Mouse (Mus musculus) thymus, postnatal 0 days (tissue): ENCODE measurements around the gene 1700020L24Rik. TPM values are rescaled to one million over a fixed set of nuclear protein-coding genes. Genes with fewer than 3 reads are reported as not detected.

Experiments used
- DNase-seq: peaks from one replicate; pipeline ENCODE4 v3.0.0-alpha.2; 2015; ENCODE audit warnings: low spot score
- polyA plus RNA-seq: library from polyadenylated mRNA; unstranded; fragments of >200 nt; fragmentation: Nextera tagmentation; extraction: Ambion mirVana; gene quantifications from 2 replicates; pipeline ENCODE4 v1.2.1, GENCODE M21; 2015

Gene 1700020L24Rik
- polyA plus RNA-seq = 2.2 and 2.7 TPM in 2 replicates

DNA sequence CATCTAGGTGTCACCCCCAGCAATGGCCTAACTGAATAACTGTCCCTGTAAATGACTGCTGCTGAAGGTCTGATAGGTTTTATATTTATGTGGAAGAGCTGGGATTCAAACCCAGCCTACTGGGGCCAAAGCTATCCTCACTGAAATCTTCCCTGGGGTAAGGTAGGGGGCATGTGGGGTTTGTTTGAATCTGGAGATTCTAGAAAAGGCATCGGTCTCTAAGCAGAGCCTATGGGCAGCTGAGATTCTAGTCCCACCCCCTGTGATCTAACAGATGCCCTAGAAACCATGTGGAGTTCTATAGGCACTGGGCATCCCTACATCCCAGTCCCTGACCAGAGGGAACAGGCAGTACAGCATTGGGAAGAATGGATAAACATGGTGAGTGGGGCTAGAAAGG lies at the start of gene 1700020L24Rik:
Gene 1700020L24Rik, plus strand, starts transcription at position 301 of the 400 bp plus-strand sequence.
- no peak for DNase-seq

DNA sequence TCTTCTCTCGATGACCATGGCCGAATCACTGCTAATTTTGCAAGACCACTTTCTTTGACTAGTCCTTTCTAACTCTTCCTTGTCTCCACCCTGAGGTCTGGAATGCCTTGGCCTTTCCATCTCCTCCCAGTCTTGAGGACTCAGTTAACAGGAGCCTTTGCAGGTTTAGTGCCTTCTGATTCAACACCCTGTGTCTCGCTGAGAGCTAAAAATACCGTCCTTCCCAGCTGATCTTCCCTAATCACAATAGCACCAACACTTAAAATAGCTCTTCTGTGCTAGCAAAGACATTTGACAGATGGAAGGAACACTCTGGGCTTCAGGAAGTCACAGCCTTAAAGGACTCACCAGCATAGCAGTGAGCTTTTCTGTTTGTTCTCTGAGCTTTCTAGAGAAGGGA lies 44.4 kb upstream of the 1700020L24Rik start:
- DNase-seq = no peak

DNA sequence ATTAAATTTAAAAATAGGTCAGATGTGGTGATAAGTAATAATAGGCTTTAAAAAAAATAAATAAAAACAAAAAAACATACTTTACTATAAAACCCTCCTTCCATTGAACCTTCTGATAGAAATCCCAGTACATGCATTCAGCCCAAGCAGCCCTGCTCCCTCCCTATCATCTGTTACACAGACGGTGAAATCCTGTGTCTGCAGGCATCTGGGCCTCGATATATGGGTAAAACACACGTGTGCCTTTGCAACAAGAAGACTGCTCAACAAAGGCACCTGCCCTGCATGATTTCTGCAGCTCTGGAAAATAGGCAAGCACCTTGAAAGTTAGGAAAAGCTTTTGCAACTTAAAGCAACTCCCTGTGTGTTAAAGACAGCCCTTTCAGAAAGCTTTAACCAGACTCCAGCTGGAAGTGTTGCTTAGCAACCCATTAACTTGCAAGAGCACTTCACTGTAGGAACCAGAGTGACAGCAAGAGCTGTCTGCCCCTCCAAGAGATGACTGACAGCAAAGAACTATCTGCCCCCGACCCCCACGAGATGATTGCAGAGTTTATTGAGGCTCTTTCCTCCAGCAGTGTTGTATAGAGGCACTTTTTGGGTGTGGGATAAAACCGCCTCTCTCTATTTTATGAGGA lies 42.6 kb upstream of the 1700020L24Rik start:
- no peak for DNase-seq

DNA sequence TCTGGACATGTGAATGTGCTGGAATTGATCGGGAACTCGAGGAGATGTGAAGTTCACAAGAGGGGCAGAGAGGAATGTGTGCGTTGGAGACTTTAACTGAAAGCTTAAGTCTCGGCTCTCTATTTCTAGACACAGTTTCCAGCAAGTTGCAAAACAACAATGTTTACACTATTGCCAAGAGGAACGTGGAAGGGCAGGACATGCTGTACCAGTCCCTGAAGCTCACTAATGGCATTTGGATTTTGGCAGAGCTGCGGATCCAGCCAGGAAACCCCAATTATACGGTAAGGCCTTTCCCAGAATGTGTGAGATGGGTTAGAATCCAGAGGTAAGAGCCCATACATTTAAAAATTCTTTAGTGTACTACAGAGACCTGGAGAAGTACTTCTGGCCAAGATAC lies 39.9 kb upstream of the 1700020L24Rik start:
- DNase-seq = no peak

DNA sequence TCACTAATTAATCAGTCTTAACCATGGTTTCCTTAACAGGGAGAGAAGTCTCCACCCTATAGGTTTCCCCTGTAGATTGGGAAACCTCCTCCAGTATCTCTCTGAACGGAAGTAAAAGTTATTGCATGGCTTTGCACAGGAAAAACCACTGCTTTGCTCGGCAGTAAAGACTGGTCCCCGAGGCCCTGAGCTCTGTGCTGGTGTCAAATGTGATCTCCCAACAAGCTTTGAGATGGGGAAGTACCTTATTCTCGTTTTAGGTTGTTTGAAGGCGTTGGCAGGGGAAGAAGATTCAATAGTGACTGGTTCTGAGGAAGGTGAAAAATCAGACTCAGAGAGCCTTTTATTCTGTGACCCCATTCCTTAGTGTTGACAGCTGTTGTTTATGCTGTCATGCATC lies 38.8 kb upstream of the 1700020L24Rik start:
- no peak for DNase-seq

DNA sequence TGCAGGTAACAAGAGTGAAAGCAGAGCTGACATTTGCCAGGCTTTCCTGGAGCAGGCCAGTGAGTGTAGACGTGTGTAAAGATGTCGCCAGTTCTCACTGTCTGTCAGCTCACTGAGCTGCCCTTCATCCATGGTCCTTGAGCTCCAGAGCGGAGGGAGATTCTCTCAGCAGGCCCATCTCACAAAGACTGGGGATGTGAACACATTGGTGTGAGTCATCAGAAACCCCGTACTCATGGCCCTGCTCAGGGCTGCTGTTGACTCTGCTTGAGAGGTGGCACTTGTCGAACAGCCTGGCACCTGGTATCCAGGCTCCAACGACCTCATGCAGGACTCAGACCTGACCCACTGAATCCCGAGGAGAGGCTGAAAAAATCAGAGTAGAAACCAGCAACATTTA lies 33.7 kb upstream of the 1700020L24Rik start:
- DNase-seq = no peak

DNA sequence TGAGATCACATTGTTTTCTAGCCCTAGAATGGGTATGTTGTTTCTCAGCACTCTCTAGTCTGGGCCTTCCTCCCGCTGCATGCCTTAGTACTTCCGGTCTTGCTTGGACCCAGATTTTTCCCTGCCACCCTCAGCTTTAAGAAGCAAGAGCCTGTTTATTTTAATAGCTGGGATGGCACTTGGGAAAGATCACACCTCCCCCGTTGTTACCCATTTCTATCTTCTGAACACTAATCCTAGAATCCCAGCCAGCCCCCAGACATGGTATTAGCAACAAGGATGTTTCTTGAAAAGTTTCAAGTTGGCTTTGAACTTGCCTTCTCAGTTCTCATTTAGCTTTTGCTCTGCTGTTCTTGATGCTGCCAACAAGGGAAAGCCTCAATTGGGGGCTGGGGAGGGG lies 31.1 kb upstream of the 1700020L24Rik start:
- no peak for DNase-seq

DNA sequence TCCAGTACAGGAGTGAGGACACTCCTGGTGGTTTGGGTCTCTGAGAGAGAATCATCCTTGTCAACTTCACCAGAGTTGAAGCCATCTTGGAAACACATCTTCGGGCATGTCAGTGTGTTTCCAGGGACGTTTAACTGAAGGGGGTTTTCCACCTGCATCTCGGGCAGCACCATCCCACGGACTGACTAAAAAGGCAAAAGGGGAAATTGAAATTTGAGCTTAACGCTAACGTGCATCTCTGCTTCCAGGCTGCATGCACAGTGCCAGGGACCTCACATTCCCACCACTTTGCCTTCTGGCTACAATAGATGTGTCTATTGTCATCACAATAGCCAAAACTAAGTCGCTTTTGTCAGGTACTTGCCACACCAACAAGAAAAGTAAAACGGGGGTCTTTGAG lies 29.2 kb upstream of the 1700020L24Rik start:
- DNase-seq = no peak

DNA sequence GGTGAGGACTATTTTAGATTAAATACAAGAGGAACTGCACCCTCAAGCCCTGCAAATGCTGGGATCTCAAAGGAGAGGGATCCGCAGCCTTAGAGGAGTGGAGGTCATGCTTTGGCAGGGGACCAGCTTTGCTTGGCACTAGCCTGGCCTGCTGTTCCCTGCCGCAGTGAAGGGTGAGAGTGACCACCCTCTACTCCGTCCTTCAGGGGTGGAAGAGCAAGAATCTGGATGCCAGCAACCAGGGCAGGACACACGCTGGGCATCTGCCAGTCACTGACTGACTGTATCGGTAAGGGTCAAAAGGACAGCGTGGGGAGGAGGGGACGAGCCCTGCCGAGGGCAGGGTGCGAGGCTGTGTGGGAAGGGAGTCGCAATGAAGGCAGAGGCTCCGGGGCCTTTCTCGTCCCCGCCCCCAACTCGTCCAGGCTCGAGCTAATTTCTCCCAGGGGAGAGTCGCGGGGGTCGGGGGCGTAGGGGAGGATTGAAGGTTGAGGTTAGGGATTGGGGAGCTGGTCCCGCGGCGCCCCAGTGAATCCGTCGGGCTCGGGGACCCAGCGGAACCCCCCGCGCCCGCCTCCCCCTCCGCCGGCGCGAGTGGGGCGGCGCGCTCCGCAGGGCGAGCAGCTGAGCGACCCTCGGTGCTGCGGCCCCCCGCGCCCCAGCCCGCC lies 28.3 kb upstream of the 1700020L24Rik start, which contains the start of gene Rasl10b:
Gene Rasl10b, plus strand, starts transcription at position 51 of the 668 bp plus-strand sequence.
- no peak for DNase-seq

DNA sequence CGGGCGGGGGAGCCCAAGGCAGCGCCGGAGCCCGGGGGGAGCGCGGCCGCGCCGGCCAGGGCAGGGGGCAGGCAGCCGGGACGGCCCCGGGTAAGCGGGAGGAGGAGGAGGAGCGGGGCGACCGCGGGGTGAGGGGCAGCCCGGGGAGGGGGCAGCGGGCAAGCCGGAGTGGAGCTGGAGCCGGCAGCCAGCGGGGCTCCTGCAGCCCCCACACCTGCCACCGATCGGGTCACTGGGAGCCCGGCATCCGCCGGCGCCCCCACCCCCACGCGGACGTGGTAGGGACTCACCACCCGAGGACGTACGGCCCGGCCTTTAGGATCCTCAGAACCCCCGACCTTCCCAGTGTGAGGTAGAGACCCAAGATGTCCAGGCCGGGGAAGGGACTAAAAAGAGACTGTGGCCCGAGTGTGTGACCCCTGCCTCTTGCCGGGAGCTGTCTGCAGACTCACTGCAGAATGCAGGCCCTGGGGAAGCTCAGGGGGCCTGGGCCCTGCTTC lies 27.6 kb upstream of the 1700020L24Rik start:
- no peak for DNase-seq

DNA sequence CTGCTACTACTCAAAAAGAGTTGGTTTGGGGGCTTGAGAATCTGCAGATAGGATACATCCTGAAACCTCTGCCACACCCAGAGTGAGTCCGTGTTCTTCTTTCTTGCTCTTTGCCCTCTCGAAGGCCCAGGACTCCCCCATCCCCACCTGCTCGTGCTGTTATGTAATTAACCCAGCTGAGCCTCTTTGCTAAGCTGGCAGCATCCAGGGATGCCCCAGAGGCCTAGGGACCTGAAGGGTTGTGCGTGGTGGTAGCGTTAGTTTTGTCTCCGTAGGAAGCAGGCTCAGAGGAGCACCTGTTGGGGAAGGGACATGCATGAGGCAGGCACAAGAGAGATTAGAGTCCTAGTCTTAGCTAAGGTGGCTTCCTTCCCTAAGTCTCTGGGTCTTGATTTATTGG lies 27.0 kb upstream of the 1700020L24Rik start:
- DNase-seq = no peak

DNA sequence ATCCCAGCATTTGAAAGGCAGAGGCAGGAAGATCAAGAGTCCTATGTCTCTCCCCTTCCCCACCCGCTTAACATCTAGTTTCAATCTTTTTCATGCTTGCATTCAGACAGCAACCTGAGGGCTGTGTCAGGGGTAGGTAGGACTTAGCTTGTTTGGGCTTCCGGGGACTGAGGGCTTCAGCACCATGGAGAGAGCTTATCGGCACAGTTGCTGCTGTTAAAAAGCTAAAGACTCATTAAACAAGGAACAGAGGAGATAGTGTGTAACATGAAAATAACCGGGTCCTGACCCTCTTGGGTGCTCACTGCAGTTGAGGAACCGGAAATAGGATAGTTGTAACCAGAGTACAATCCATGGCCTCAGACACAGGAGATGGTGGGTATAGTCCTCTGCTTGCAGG lies 20.4 kb upstream of the 1700020L24Rik start:
- peak; percentile 76 for DNase-seq

DNA sequence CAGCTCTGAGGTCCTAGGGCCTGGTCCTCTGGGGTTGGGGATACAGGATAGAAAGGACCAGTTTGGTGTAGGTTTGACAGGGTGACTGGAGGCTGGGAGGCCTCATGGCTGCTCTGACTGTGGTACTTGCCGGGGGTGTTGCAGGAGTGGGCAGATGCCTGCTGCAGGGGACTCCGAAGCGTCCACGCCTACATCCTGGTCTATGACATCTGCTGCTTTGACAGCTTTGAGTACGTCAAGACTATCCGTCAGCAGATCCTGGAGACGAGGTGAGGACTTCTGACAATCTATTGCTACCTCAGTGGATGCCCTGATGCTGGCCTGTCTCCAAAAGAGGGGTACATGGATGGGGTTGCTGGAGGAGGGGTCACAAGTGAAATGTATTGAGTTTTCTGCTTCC lies 19.8 kb upstream of the 1700020L24Rik start:
- DNase-seq = no peak

DNA sequence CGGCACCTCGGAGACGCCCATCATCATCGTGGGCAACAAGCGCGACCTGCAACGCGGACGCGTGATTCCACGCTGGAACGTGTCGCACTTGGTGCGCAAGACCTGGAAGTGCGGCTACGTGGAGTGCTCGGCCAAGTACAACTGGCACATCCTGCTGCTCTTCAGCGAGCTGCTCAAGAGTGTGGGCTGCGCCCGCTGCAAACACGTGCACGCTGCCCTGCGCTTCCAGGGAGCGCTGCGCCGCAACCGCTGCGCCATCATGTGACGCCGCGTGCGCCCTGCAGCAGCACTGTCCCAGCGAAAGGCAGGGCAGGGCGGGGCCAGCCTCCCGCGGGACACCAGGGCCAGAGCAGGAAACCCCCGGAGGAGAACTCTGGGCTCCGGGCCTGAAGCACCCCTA lies 18.9 kb upstream of the 1700020L24Rik start:
- peak; percentile 18 for DNase-seq

DNA sequence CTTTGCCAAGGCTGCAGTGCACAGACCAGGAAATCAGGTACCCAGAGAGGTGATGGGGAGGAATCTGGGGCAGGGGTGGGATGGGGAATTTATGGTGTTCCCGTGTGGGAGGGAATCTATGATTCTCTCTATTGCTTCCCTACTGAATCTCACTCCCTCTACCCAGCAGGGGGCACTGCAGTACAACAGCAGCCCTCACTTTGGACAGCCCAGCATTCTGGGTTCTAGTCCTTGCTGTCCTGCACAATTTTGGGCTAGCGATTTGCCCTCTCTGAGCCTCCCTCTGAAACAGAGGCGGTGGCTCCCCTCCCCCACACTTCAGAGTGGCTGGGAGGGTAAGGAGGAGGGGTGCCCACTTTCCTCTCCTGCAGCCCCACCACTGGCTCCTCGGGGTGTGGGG lies 17.1 kb upstream of the 1700020L24Rik start:
- DNase-seq = no peak

DNA sequence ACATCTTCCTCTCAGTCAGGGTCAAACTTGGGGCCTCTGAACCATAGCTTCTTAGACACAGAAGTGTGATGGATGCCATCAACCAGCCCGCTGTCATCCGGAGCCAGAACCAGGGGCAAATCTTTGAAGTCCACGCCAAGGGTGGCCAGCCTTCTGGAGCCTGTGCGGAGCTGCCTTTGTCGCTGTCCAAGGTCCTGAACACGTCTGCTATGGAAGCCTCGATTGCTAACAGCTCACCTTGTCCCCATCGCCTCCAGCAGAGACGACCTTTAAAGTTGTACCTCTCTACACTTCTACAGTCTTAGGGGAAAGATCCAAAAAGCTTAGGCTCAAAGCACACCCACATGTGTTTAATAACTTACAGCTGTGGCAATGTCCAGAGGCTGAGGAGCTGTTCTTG lies 16.2 kb upstream of the 1700020L24Rik start:
- DNase-seq = peak; percentile 75

DNA sequence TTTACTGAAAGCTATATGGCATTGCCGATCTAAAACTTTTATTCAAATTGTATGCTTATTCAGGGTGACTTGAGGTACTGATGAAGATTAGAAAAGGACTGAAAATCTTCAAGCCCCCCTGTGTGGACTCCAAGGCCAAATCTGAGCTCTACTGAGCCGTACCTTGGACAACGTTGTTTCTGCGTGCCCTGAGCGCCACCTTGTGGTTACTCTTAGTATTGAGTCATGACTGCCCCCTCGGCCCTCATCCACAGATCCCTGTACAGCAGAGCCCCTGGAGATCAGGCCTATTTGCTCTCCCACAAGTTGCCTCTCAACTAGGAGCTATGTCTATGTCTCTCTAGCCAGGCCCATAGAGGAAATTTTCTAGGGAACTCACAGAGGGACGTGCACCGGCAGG lies 12.8 kb upstream of the 1700020L24Rik start:
- DNase-seq = peak; percentile 59

DNA sequence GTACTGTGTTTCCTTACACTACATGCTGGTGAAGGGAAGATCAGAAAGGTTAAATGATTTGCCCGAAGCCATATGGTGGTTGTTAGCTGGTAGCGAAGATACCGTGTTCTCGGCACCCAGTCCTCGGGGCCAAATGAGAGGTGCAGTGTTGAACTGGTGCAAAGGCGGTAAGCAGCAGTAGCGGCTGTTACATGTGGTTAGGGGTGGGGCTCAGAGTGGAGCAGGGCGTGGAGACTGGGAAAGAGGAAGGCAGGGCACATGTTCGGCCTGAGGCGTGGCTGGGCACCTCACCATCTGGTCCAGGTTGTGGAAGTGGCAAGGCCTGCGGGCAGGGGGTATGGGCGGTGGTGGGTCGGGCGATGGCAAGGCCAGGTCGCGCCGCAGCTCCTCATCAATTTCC lies 10.5 kb upstream of the 1700020L24Rik start:
- DNase-seq = peak; percentile 35

DNA sequence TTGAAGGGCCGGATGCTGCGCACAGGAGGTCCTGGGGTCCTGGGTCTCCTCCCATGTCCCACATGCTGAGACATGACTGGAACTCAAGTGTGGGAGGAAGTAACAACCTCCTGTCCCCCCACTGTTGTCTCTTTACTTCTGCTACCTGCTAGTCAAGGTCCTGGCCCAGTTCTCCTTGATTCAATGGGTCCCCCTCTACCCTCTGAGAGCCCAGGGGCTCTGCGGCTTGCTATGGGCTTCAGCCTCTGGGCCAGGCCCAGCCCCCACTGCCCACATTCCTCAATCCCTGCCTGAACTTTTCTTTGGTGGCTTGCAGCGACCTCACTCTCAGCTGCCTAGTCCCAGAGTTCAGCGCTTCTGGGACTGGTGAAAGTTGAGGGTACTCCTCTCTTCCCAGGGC lies 8.1 kb upstream of the 1700020L24Rik start, which contains the start of gene Gas2l2:
Gene Gas2l2, minus strand, starts transcription at position 101 of the 400 bp plus-strand sequence.
- no peak for DNase-seq

DNA sequence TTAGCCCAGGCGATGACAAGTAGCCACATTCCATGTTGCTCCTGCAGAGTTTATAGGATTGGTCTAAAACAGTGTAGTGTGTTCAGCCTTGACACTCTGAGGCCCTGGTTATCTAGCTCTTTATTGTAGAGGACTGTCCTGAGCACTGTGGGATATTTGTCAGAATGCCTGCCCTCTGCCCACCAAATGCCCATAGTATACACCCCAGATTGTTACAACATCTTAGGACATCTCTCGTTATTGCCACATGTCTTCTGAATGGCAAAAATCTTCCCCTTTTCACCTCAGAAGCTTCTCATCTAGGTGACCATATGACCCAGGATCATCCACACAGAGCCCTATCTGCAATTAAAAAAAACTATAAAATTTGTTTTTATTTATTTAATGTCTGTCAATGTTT lies 4.9 kb upstream of the 1700020L24Rik start:
- DNase-seq = no peak

DNA sequence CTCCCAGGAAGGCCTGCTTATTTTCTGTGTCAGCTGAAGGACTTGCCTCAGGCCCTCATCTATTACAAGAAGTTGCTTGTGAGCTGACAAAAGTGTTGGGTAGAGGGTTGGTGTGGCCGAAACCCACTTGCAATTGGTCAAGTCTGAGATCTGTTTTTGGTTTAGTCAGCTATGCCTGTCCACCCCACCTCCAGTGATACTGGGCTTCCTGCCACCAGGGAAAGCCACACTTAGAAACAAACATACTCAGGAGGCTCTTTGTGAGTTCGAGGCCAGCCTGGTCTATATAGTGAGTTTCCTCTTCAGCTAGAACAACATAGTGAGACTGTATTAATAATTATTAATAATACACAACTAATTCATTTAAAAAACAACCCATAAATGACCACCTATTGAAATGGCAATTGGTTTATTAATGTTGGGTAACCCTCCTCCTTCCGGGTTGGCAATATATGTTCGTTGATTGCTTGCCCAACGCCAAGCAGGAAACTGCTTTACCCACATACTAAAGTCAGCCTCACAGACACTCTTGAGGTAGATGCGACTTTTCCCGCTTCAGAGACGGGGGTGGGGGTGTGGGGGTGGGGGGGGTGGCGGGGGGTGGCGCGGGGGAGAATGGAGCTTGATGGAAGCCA lies 2.1 kb downstream of the 1700020L24Rik start:
- DNase-seq = peak; percentile 24
